Mouse (Mus musculus): ENCODE measurements around the gene Fmod. TPM values are rescaled to one million over a fixed set of nuclear protein-coding genes. Genes with fewer than 3 reads are reported as not detected.

Gene Fmod
- polyA plus RNA-seq (2014; fragmentation: Nextera tagmentation; extraction: Ambion mirVana) = 173 and 174 TPM in 2 replicates

GRCm38 (mm10) chr1:134037172-134037571, at the start of gene Fmod:
Gene Fmod (plus strand): TSS chr1:134037254.
- Histone ChIP-seq H3K4me3 (ENCODE audit: low read depth, low read length) (peak within 1 kb of the TSS; percentile 33), H3K4me2 (peak within 1 kb of the TSS; percentile 56), H3K36me3 (ENCODE audit: insufficient read depth) (no peaks in the 10 kb centered on the region), H3K9me3 (ENCODE audit: low read depth, low read length) (no peaks in the 10 kb centered on the region), H3K4me1 (ENCODE audit: insufficient read depth) (peaks cover 7% of the 10 kb centered on the region; the same call in 1 of the 2 replicates), H3K27me3 (ENCODE audit: insufficient read depth, low read length) (no peaks in the 10 kb centered on the region), H3K27ac (ENCODE audit: low read depth) (peak within 1 kb of the TSS; percentile 85), H3K9ac (peak within 1 kb of the TSS; percentile 19)
- ATAC-seq (ENCODE audit: insufficient read depth) (peak; percentile 83), DNase-seq (peak; percentile 86)
- no peak for TF ChIP-seq CTCF (IDR thresholded peaks at IDR 0.05; ENCODE audit: low read depth)
- WGBS = 13% methylated on average over 9 of the region's 9 CpGs

GRCm38 (mm10) chr1:133988845-133989244, 48.2 kb upstream of the Fmod start:
- DNase-seq (peak; percentile 96), ATAC-seq (ENCODE audit: insufficient read depth) (peak; percentile 86)
- Histone ChIP-seq H3K4me3 (ENCODE audit: low read depth, low read length) (no peak overlapping the region), H3K27me3 (ENCODE audit: insufficient read depth, low read length) (no peaks in the 10 kb centered on the region), H3K36me3 (ENCODE audit: insufficient read depth) (no peaks in the 10 kb centered on the region), H3K27ac (ENCODE audit: low read depth) (peak overlapping the region; percentile 75; the same call in 1 of the 2 replicates), H3K9ac (no peak overlapping the region), H3K9me3 (ENCODE audit: low read depth, low read length) (peaks cover 4% of the 10 kb centered on the region; the same call in 1 of the 2 replicates), H3K4me1 (ENCODE audit: insufficient read depth) (peaks cover 8% of the 10 kb centered on the region; the same call in 1 of the 2 replicates), H3K4me2 (no peak overlapping the region)
- 0 out of 2 replicates have a peak, but pooled peaks have one; percentile 24 for TF ChIP-seq CTCF (IDR thresholded peaks at IDR 0.05; ENCODE audit: low read depth)
- WGBS = 10% methylated on average over 3 of the region's 3 CpGs

GRCm38 (mm10) chr1:133991277-133991676, 45.8 kb upstream of the Fmod start:
- Histone ChIP-seq H3K27me3 (ENCODE audit: insufficient read depth, low read length) (no peaks in the 10 kb centered on the region), H3K4me1 (ENCODE audit: insufficient read depth) (peaks cover 8% of the 10 kb centered on the region; the same call in 1 of the 2 replicates), H3K9ac (no peak overlapping the region), H3K36me3 (ENCODE audit: insufficient read depth) (no peaks in the 10 kb centered on the region), H3K9me3 (ENCODE audit: low read depth, low read length) (no peaks in the 10 kb centered on the region), H3K4me3 (ENCODE audit: low read depth, low read length) (no peak overlapping the region), H3K27ac (ENCODE audit: low read depth) (peak overlapping the region; percentile 48; the same call in 1 of the 2 replicates), H3K4me2 (no peak overlapping the region)
- WGBS = 23% methylated on average over 8 of the region's 8 CpGs
- TF ChIP-seq CTCF (IDR thresholded peaks at IDR 0.05; ENCODE audit: low read depth) = peak; percentile 53
- peak; percentile 84 for DNase-seq
- peak; percentile 74 for ATAC-seq (ENCODE audit: insufficient read depth)

GRCm38 (mm10) chr1:134005490-134005889, 31.6 kb upstream of the Fmod start:
- WGBS = 58% methylated on average over 7 of the region's 7 CpGs
- no peaks in the 10 kb centered on the region for H3K27me3 ChIP-seq (ENCODE audit: insufficient read depth, low read length)
- H3K9me3 ChIP-seq (ENCODE audit: low read depth, low read length) = no peaks in the 10 kb centered on the region
- H3K4me1 ChIP-seq (ENCODE audit: insufficient read depth) = peaks cover 13% of the 10 kb centered on the region
- no peak overlapping the region for H3K9ac ChIP-seq
- H3K36me3 ChIP-seq (ENCODE audit: insufficient read depth) = no peaks in the 10 kb centered on the region
- ATAC-seq (ENCODE audit: insufficient read depth) (no peak), DNase-seq (no peak)
- H3K27ac ChIP-seq (ENCODE audit: low read depth) = peak overlapping the region; percentile 98
- H3K4me2 ChIP-seq = no peak overlapping the region
- H3K4me3 ChIP-seq (ENCODE audit: low read depth, low read length) = no peak overlapping the region
- TF ChIP-seq CTCF (IDR thresholded peaks at IDR 0.05; ENCODE audit: low read depth) = no peak

- peak; percentile 95 for ATAC-seq (ENCODE audit: insufficient read depth)
- Histone ChIP-seq H3K9me3 (ENCODE audit: low read depth, low read length) (no peaks in the 10 kb centered on the region), H3K4me3 (ENCODE audit: low read depth, low read length) (no peak overlapping the region), H3K9ac (no peak overlapping the region), H3K36me3 (ENCODE audit: insufficient read depth) (no peaks in the 10 kb centered on the region), H3K27ac (ENCODE audit: low read depth) (peak overlapping the region; percentile 98), H3K4me2 (peak overlapping the region; percentile 15), H3K4me1 (ENCODE audit: insufficient read depth) (peaks cover 13% of the 10 kb centered on the region), H3K27me3 (ENCODE audit: insufficient read depth, low read length) (no peaks in the 10 kb centered on the region)
- TF ChIP-seq CTCF (IDR thresholded peaks at IDR 0.05; ENCODE audit: low read depth) = 0 out of 2 replicates have a peak, but pooled peaks have one; percentile 2
- 56% methylated on average over 11 of the region's 11 CpGs for WGBS
- DNase-seq = peak; percentile 78
Measured at GRCm38 (mm10) chr1:134006105-134006764, 30.8 kb upstream of the Fmod start.

GRCm38 (mm10) chr1:134024293-134024971, 12.6 kb upstream of the Fmod start:
- Histone ChIP-seq H3K27ac (ENCODE audit: low read depth) (peak overlapping the region; percentile 36; the same call in 1 of the 2 replicates), H3K9me3 (ENCODE audit: low read depth, low read length) (no peaks in the 10 kb centered on the region), H3K4me3 (ENCODE audit: low read depth, low read length) (no peak overlapping the region), H3K4me1 (ENCODE audit: insufficient read depth) (peaks cover 5% of the 10 kb centered on the region), H3K27me3 (ENCODE audit: insufficient read depth, low read length) (no peaks in the 10 kb centered on the region), H3K4me2 (no peak overlapping the region), H3K9ac (no peak overlapping the region), H3K36me3 (ENCODE audit: insufficient read depth) (no peaks in the 10 kb centered on the region)
- WGBS = 75% methylated on average over 9 of the region's 9 CpGs
- ATAC-seq (ENCODE audit: insufficient read depth) (no peak), DNase-seq (no peak)
- no peak for TF ChIP-seq CTCF (IDR thresholded peaks at IDR 0.05; ENCODE audit: low read depth)

GRCm38 (mm10) chr1:134025975-134026374, 11.1 kb upstream of the Fmod start:
- DNase-seq (no peak), ATAC-seq (ENCODE audit: insufficient read depth) (no peak)
- 67% methylated on average over 5 of the region's 5 CpGs for WGBS

More at GRCm38 (mm10) chr1:134025975-134026374, 11.1 kb upstream of the Fmod start:
- Histone ChIP-seq H3K4me1 (ENCODE audit: insufficient read depth) (peaks cover 5% of the 10 kb centered on the region), H3K4me2 (no peak overlapping the region), H3K27ac (ENCODE audit: low read depth) (no peak overlapping the region), H3K9me3 (ENCODE audit: low read depth, low read length) (no peaks in the 10 kb centered on the region), H3K27me3 (ENCODE audit: insufficient read depth, low read length) (no peaks in the 10 kb centered on the region), H3K36me3 (ENCODE audit: insufficient read depth) (no peaks in the 10 kb centered on the region), H3K4me3 (ENCODE audit: low read depth, low read length) (no peak overlapping the region), H3K9ac (no peak overlapping the region)
- TF ChIP-seq CTCF (IDR thresholded peaks at IDR 0.05; ENCODE audit: low read depth) = no peak

Data from lung, embryonic 14.5 days (tissue).